Mouse (Mus musculus) lung, postnatal 0 days (tissue): ENCODE results near the gene Gm10031. TPM values are rescaled to one million over a fixed set of nuclear protein-coding genes. Genes with fewer than 3 reads are reported as not detected.

ENCODE experiments used
- ATAC-seq: fragments of 200-750 bp; cut with Nextera tagmentation; 2 replicates; pipeline ENCODE4 v1.8.0; 2017; ENCODE audit warnings: moderate library complexity
- DNase-seq: peaks from one replicate; pipeline ENCODE4 v3.0.0-alpha.2; 2016; ENCODE audit warnings: low spot score
- H3K27ac ChIP-seq: fragments of 300-500 bp; sonication (generic); 2 replicates; pipeline ENCODE4 v1.5.1; 2014; ENCODE audit warnings: antibody characterized with exemption, mild to moderate bottlenecking, low read length, mixed read lengths
- H3K27me3 ChIP-seq: fragments of 300-500 bp; sonication (generic); replicated peaks from 2 replicates; pipeline ENCODE4 v1.6.1; 2014; ENCODE audit warnings: low read length, mixed read lengths; ENCODE audit not compliant: insufficient read depth
- H3K36me3 ChIP-seq: fragments of 300-500 bp; sonication (generic); 2 replicates; pipeline ENCODE4 v1.6.1; 2014; ENCODE audit warnings: low read length, mixed read lengths; ENCODE audit not compliant: insufficient read depth
- H3K4me1 ChIP-seq: fragments of 300-500 bp; sonication (generic); 2 replicates; pipeline ENCODE4 v1.6.1; 2014; ENCODE audit warnings: antibody characterized with exemption, low read depth, low read length, mixed read lengths; ENCODE audit not compliant: insufficient read depth
- H3K4me2 ChIP-seq: fragments of 300-500 bp; sonication (generic); replicated peaks from 2 replicates; pipeline ENCODE4 v1.6.1; 2014; ENCODE audit warnings: low read depth, mild to moderate bottlenecking, low read length, moderate library complexity, mixed read lengths
- H3K4me3 ChIP-seq: fragments of 300-500 bp; sonication (generic); 2 replicates; pipeline ENCODE4 v1.5.1; 2014; ENCODE audit warnings: low read depth, low read length
- H3K9ac ChIP-seq: fragments of 300-500 bp; sonication (generic); replicated peaks from 2 replicates; pipeline ENCODE4 v1.6.1; 2014; ENCODE audit warnings: low read depth, mild to moderate bottlenecking
- H3K9me3 ChIP-seq: fragments of 300-500 bp; sonication (generic); 2 replicates; pipeline ENCODE4 v1.6.1; 2016; ENCODE audit warnings: low read length, mixed read lengths
- CTCF ChIP-seq: IDR thresholded peaks from 2 replicates; pipeline ENCODE4 v1.5.1; 2016; ENCODE audit warnings: antibody characterized with exemption, mild to moderate bottlenecking
- EP300 ChIP-seq: IDR thresholded peaks from 2 replicates; pipeline ENCODE4 v1.6.1; 2016; ENCODE audit warnings: antibody characterized with exemption, mild to moderate bottlenecking, control low read depth
- WGBS: fragments of 180-500 bp; shearing (Covaris S2); extraction: QIAGEN DNeasy Blood & Tissue Kit; methylation state at CpG from one replicate; pipeline ENCODE4 v1.1.7; 2014; 5-methylcytosine and 5-hydroxymethylcytosine counted together
- polyA plus RNA-seq: library from polyadenylated mRNA; unstranded; fragments of >200 nt; fragmentation: Nextera tagmentation; extraction: Ambion mirVana; gene quantifications from 2 replicates; pipeline ENCODE4 v1.2.1, GENCODE M21; 2015

Gene Gm10031
- polyA plus RNA-seq, 1 experiment from 2014 or later, result 0.26 TPM

GRCm38 (mm10) chr1:156558950-156559640 is 35.3 kb downstream of the Gm10031 start:
- peak; percentile 61 for DNase-seq

DNA sequence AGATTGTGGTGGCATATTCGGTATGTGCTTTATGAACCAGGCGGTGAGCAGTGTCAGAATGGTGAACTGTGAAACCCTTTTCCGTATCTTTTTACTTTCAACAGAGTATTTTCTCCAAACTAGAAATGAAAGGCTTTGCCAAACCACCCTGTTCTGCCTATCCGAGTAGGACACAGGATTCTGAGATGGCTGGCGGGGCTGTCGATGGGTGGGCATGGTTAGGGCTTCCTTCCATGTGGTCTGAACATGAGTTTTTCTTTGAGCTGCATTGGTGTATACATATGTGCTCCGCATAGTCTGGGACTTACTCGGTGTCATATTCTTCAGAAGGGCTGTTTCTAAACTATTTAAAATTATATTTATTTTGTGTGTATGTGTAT is 35.8 kb downstream of the Gm10031 start:
- no peaks in the 10 kb centered on the region; the same call in 1 of the 2 replicates for H3K4me1 ChIP-seq
- no peak for TF ChIP-seq CTCF
- no peak for TF ChIP-seq EP300
- peak overlapping the region; percentile 96 for H3K4me3 ChIP-seq
- DNase-seq, result no peak
- WGBS, result 7% methylated on average over 8 of the region's 8 CpGs
- H3K4me2 ChIP-seq, result peak overlapping the region; percentile 81
- H3K9ac ChIP-seq, result peak overlapping the region; percentile 94
- no peaks in the 10 kb centered on the region for H3K36me3 ChIP-seq
- no peaks in the 10 kb centered on the region for H3K9me3 ChIP-seq
- H3K27ac ChIP-seq, result peak overlapping the region; percentile 94; the same call in 1 of the 2 replicates
- no peaks in the 10 kb centered on the region for H3K27me3 ChIP-seq
- no peak for ATAC-seq

More at GRCm38 (mm10) chr1:156558950-156559640, 35.3 kb downstream of the Gm10031 start:
- TF ChIP-seq EP300, result no peak
- no peak for TF ChIP-seq CTCF
- Histone ChIP-seq H3K9me3 (no peaks in the 10 kb centered on the region), H3K4me3 (peak overlapping the region; percentile 96), H3K36me3 (no peaks in the 10 kb centered on the region), H3K4me2 (peak overlapping the region; percentile 81), H3K9ac (peak overlapping the region; percentile 94), H3K4me1 (no peaks in the 10 kb centered on the region; the same call in 1 of the 2 replicates), H3K27me3 (no peaks in the 10 kb centered on the region), H3K27ac (peak overlapping the region; percentile 94)
- WGBS, result under 1% methylated on average over 29 of the region's 66 CpGs
- ATAC-seq, result peak; percentile 47

DNA sequence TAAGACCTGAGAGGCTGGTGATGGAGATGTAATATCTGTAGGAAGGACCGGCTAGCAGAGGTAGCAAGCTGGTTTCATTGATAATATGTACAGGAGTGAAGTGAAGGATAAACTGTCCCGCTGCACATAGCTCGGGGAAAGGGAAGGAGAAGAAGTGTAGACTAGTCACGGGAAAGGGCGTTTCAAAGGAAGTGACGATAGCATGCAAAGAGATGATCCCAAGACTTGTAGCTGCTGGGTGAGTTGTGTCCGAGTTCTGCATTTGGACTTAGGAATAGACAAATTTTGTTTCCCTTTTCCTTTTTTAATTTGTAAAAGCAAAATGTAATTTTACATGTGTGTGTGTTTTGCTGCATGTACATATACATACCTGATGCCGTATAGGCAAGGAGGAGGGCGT is 36.7 kb downstream of the Gm10031 start:
- H3K9ac ChIP-seq, result no peak overlapping the region
- no peak for DNase-seq
- TF ChIP-seq CTCF (no peak), EP300 (no peak)
- 77% methylated on average over 9 of the region's 9 CpGs for WGBS
- H3K27me3 ChIP-seq, result no peaks in the 10 kb centered on the region
- no peak for ATAC-seq
- no peaks in the 10 kb centered on the region for H3K9me3 ChIP-seq
- H3K4me2 ChIP-seq, result 0 out of 2 replicates have a peak overlapping the region, but pooled peaks have one; percentile 17
- no peak overlapping the region for H3K27ac ChIP-seq
- H3K4me3 ChIP-seq, result no peak overlapping the region
- H3K36me3 ChIP-seq, result no peaks in the 10 kb centered on the region
- H3K4me1 ChIP-seq, result no peaks in the 10 kb centered on the region; the same call in 1 of the 2 replicates

GRCm38 (mm10) chr1:156565328-156565727 is 41.5 kb downstream of the Gm10031 start:
- WGBS, result 82% methylated on average over 2 of the region's 2 CpGs
- Histone ChIP-seq H3K4me3 (no peak overlapping the region), H3K4me1 (no peaks in the 10 kb centered on the region), H3K27me3 (no peaks in the 10 kb centered on the region), H3K9ac (no peak overlapping the region), H3K36me3 (no peaks in the 10 kb centered on the region), H3K27ac (no peak overlapping the region), H3K4me2 (no peak overlapping the region), H3K9me3 (no peaks in the 10 kb centered on the region)
- ATAC-seq, result no peak
- no peak for TF ChIP-seq CTCF
- TF ChIP-seq EP300, result no peak
- no peak for DNase-seq

GRCm38 (mm10) chr1:156566132-156566531 is 42.3 kb downstream of the Gm10031 start:
- DNase-seq, result peak; percentile 11
- Histone ChIP-seq H3K9ac (no peak overlapping the region), H3K36me3 (no peaks in the 10 kb centered on the region), H3K9me3 (no peaks in the 10 kb centered on the region), H3K27me3 (no peaks in the 10 kb centered on the region), H3K27ac (no peak overlapping the region), H3K4me1 (no peaks in the 10 kb centered on the region), H3K4me3 (no peak overlapping the region), H3K4me2 (no peak overlapping the region)
- peak; percentile 61 for TF ChIP-seq CTCF
- no peak for TF ChIP-seq EP300
- ATAC-seq, result no peak
- 93% methylated on average over 3 of the region's 3 CpGs for WGBS

GRCm38 (mm10) chr1:156569615-156570014 is 45.8 kb downstream of the Gm10031 start:
- peak; percentile 21; the same call in 1 of the 2 replicates for ATAC-seq
- Histone ChIP-seq H3K27ac (no peak overlapping the region), H3K4me2 (no peak overlapping the region), H3K36me3 (no peaks in the 10 kb centered on the region), H3K9me3 (no peaks in the 10 kb centered on the region), H3K9ac (no peak overlapping the region), H3K4me1 (no peaks in the 10 kb centered on the region), H3K27me3 (no peaks in the 10 kb centered on the region), H3K4me3 (no peak overlapping the region)
- WGBS, result 70% methylated on average over 4 of the region's 4 CpGs
- DNase-seq, result no peak
- TF ChIP-seq EP300, result no peak
- no peak for TF ChIP-seq CTCF
